Mouse (Mus musculus) C3H10T1/2 (cell line): ENCODE results near the gene Cyp4a14. TPM values are rescaled to one million over a fixed set of nuclear protein-coding genes. Genes with fewer than 3 reads are reported as not detected.

Source experiments
- polyA plus RNA-seq, 2 experiments: library from polyadenylated mRNA; unstranded; fragments of >200 nt; fragmentation: generic; extraction: Trizol; gene quantifications; one replicate each; pipeline ENCODE4 v1.2.1; 2012; ENCODE audit warnings: missing spikeins in 2 of 2

Cyp4a14 gene
- not detected for polyA plus RNA-seq

DNA sequence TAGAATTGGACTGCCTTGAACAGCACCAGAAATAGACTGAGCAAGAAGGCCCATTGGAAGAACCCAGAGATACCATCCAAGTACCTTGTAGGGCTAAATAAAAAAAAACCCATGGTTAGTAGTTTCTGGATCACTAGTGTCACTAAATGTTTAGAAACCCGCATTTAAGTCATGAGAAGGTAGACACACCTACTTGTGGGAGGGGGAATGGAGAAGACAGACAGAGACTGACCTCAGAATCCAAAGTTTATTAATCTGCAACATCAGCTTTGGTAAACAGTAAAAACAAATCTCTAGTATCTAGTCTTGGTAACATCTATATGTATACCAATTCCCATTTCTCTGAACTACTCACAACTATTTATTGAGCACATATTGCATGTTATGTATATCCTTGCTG lies at the start of gene Cyp4a14:
Cyp4a14 (minus strand) TSS at position 142 of the 400 bp plus-strand sequence.

DNA sequence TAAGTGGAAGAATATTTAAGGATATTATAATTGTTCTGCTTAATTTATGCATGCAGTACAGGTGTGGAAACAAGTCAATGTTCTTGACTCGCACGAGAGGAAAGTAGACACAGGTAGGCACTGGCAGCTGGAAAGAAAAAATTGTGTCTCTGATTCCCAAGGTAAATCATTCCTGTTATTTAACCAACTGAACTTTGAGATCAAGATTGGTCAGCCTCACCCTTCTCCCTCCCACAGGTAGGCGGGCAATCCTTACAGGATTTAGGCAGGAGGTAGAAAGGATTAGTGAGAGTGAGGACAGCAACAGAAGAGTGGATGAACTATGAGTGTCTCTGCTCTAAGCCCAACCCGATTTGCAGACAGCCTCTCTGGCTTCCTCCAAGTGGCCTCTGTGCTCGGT lies 22.1 kb upstream of the Cyp4a14 start, which contains the start of gene Cyp4a10:
Cyp4a10 (plus strand) TSS at position 265 of the 400 bp plus-strand sequence.

DNA sequence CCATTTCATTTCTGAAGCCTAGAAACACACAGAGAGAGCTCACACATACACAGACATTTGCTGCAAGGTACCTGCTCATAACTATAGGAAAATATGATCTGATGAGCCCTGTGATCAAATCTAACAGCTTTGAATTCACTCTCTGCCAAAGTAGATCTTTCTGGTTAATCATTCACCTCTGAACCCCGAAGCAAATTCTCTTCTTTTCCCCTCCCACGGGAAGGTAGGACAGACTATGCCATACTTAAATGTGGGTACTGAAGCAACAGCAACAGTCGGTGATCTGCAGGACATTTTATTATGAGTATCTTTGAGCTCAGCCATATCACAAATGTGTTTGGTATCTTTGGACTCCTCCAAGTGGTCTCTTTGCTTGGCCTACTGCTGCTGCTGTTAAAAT lies 43.6 kb downstream of the Cyp4a14 start, which contains the start of gene Cyp4a30b:
Cyp4a30b (plus strand) TSS at position 301 of the 400 bp plus-strand sequence.

Other genes starting within 250 kb of the Cyp4a14 start
- not detected for gene Cyp4a12a, start 197.1 kb downstream of the Cyp4a14 start, polyA plus RNA-seq
- gene Cyp4a12b, start 84.5 kb downstream of the Cyp4a14 start, polyA plus RNA-seq, result under 1 TPM in 1 of 2 experiments, not detected in 1; 0.01 TPM
- gene Cyp4a30b, start 43.5 kb downstream of the Cyp4a14 start, polyA plus RNA-seq, result not detected
- gene Cyp4a10, start 22.1 kb upstream of the Cyp4a14 start, polyA plus RNA-seq, result not detected
- not detected for gene Cyp4a31, start 67.5 kb upstream of the Cyp4a14 start, polyA plus RNA-seq
- gene Cyp4a32, start 104.8 kb upstream of the Cyp4a14 start, polyA plus RNA-seq, result not detected
- not detected for gene Cyp4b1, start 151.6 kb upstream of the Cyp4a14 start, polyA plus RNA-seq
- gene Efcab14, start 241.6 kb upstream of the Cyp4a14 start, polyA plus RNA-seq, result 1 to 10 TPM in 1 of 2 experiments, under 1 TPM in 1; 0.89 to 9.9 TPM